Mouse (Mus musculus): ENCODE measurements around the gene Ccdc142. TPM values are rescaled to one million over a fixed set of nuclear protein-coding genes. Genes with fewer than 3 reads are reported as not detected.
A peak's percentile ranks its signal among the peaks of the same experiment; 100 is the strongest.

Gene Ccdc142
- total RNA-seq, 2 experiments from 2014 or later: 6.8 to 7.8 TPM

GRCm38 (mm10) chr6:83151721-83152120, 50.3 kb downstream of the Ccdc142 start:
- DNase-seq (ENCODE audit: extremely low spot score in 1 of 2, low spot score in 2 of 2): no peak
- no peak overlapping the region for H3K27ac ChIP-seq
- intact Hi-C loops (cut with DNase I): no loop called here
- H3K4me3 ChIP-seq: no peak overlapping the region
- TF ChIP-seq CTCF (IDR thresholded peaks at IDR 0.05): no peak

DNA sequence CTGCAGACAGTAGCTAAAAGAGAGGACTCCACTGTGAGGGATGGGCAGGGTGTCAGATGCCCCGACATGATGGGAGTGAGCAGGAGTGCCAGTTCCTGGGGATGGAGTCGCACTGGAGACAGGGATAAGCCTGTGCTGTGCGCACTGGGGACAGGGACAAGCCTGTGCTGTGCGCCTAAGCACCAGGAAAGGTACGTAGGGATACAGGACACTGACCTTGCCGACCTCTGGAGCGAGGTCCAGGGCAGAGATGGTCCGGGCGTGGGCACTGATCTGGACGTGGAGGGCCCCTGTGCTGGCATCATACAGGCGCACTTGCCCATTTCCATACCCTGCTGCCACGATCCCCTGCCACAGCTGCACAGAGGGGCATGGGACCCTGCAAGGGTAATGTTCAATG, 51.6 kb downstream of the Ccdc142 start:
- Histone ChIP-seq H3K27ac (no peak overlapping the region), H3K4me3 (no peak overlapping the region)
- no peak for DNase-seq (ENCODE audit: extremely low spot score in 1 of 2, low spot score in 2 of 2)
- intact Hi-C loops (cut with DNase I): no loop called here
- TF ChIP-seq CTCF (IDR thresholded peaks at IDR 0.05): no peak

GRCm38 (mm10) chr6:83153485-83153884, 52.1 kb downstream of the Ccdc142 start:
- intact Hi-C loops (cut with DNase I): no loop called here
- Histone ChIP-seq H3K27ac (no peak overlapping the region), H3K4me3 (no peak overlapping the region)
- no peak for DNase-seq (ENCODE audit: extremely low spot score in 1 of 2, low spot score in 2 of 2)
- TF ChIP-seq CTCF (IDR thresholded peaks at IDR 0.05): no peak

DNA sequence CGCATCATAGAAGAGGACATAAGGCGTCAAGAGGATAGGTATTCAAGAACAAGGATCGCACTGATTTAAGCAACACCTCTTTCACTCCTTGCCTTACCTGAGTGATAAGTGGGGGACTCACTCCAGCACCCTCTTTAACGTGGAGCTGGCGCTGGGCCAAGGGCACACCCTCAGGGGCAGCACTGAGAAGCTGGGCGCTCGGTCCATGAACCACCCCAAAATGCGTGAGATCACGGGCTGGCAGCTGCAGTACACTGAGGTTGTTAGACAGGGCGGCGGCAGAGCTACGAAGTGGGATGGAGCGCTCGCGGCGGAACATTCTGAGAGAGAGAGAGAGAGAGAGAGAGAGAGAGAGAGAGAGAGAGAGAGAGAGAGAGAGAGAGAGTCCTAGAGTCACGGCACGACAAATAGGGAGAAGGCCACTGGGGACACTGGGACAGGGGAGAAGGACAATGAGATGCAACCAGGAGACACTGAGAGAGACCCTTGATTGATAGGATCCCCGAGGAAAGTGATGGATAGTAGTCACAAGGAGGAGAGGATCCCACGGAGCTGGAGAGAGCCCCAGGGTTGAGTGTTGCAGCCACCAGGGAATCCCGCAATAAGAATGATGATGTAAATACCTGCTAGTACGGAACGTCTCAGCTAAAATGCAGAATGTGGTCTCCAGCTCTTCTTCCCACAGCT, 54.3 kb downstream of the Ccdc142 start:
- TF ChIP-seq CTCF (IDR thresholded peaks at IDR 0.05): no peak
- Histone ChIP-seq H3K4me3 (peak overlapping the region; percentile 72), H3K27ac (peak overlapping the region; percentile 72)
- DNase-seq (ENCODE audit: extremely low spot score in 1 of 2, low spot score in 2 of 2): no peak
- intact Hi-C loops (cut with DNase I): loop anchor here (2.0 kb wide), 2 partner anchors 41 to 159 kb away; partner anchors contain the start of gene Mogs

GRCm38 (mm10) chr6:83156259-83156684, 54.9 kb downstream of the Ccdc142 start, which contains the start of the genes Wdr54 and 1700003E16Rik:
Gene Wdr54, minus strand, starts transcription at chr6:83156397.
Gene 1700003E16Rik, plus strand, starts transcription at chr6:83156404.
- peak within 1 kb of the TSS; percentile 72 for H3K4me3 ChIP-seq
- DNase-seq (ENCODE audit: extremely low spot score in 1 of 2, low spot score in 2 of 2): peak; percentile 77 to 78
- intact Hi-C loops (cut with DNase I): loop anchor here (2.0 kb wide), 2 partner anchors 41 to 159 kb away; partner anchors contain the start of gene Mogs
- peak within 1 kb of the TSS; percentile 72 for H3K27ac ChIP-seq
- TF ChIP-seq CTCF (IDR thresholded peaks at IDR 0.05): no peak

Small RNA genes within 50 kb of the gene (microRNA-seq; reads per million reads assigned to microRNA genes)
- gene Mir3470a: 0 reads per million in 2 experiments

Other genes starting within 250 kb of the Ccdc142 start
- gene Sema4f, start 161.8 kb upstream of the Ccdc142 start, total RNA-seq (2021): 10 to 100 TPM; 39.4 to 40.7 TPM
- not detected for gene M1ap, start 154.7 kb upstream of the Ccdc142 start, total RNA-seq (2021)
- 1 to 10 TPM; 1.4 to 2.1 TPM for gene Dok1, start 68.1 kb upstream of the Ccdc142 start, total RNA-seq (2021)
- 1 to 10 TPM; 2.0 to 3.5 TPM for gene Loxl3, start 67.4 kb upstream of the Ccdc142 start, total RNA-seq (2021)
- gene Aup1, start 47.1 kb upstream of the Ccdc142 start, total RNA-seq (2021): 100 to 1,000 TPM; 130 to 135 TPM
- 10 to 100 TPM; 42.2 to 47.0 TPM for gene Htra2, start 46.3 kb upstream of the Ccdc142 start, total RNA-seq (2021)
- gene Dqx1, start 43.8 kb upstream of the Ccdc142 start, total RNA-seq (2021): under 1 TPM; 0.61 to 0.68 TPM
- not detected for gene Tlx2, start 31.3 kb upstream of the Ccdc142 start, total RNA-seq (2021)
- 10 to 100 TPM; 24.3 to 27.0 TPM for gene Pcgf1, start 23.7 kb upstream of the Ccdc142 start, total RNA-seq (2021)
- 1 to 10 TPM in 1 of 2 experiments, not detected in 1; 1.9 TPM for gene Lbx2, start 15.2 kb upstream of the Ccdc142 start, total RNA-seq (2021)
- gene Gm42688, start within 50 bp of the Ccdc142 start, total RNA-seq (2021): 1 to 10 TPM; 4.6 to 6.9 TPM
- 10 to 100 TPM; 57.5 to 61.7 TPM for gene Mrpl53, start 7.4 kb downstream of the Ccdc142 start, total RNA-seq (2021)
- gene Mogs, start 13.9 kb downstream of the Ccdc142 start, total RNA-seq (2021): 10 to 100 TPM; 28.6 to 29.5 TPM
- 10 to 100 TPM; 42.4 to 42.5 TPM for gene Wbp1, start 20.0 kb downstream of the Ccdc142 start, total RNA-seq (2021)
- 10 to 100 TPM; 19.9 to 22.2 TPM for gene Ino80b, start 23.8 kb downstream of the Ccdc142 start, total RNA-seq (2021)
- 10 to 100 TPM; 87.0 to 97.5 TPM for gene Rtkn, start 33.9 kb downstream of the Ccdc142 start, total RNA-seq (2021)
- gene Wdr54, start 54.8 kb downstream of the Ccdc142 start, total RNA-seq (2021): 10 to 100 TPM; 26.0 to 26.6 TPM
- gene 1700003E16Rik, start 54.8 kb downstream of the Ccdc142 start, total RNA-seq (2021): 10 to 100 TPM; 30.9 to 35.6 TPM
- gene Dctn1, start 64.3 kb downstream of the Ccdc142 start, total RNA-seq (2021): 100 to 1,000 TPM; 369 to 376 TPM
- 1 to 10 TPM in 1 of 2 experiments, under 1 TPM in 1; 0.84 to 1.3 TPM for gene Slc4a5, start 118.2 kb downstream of the Ccdc142 start, total RNA-seq (2021)
- 1 to 10 TPM; 5.7 to 8.1 TPM for gene Mthfd2, start 224.3 kb downstream of the Ccdc142 start, total RNA-seq (2021)
- gene Mob1a, start 224.4 kb downstream of the Ccdc142 start, total RNA-seq (2021): 10 to 100 TPM; 18.9 to 22.0 TPM
- gene Bola3, start 247.5 kb downstream of the Ccdc142 start, total RNA-seq (2021): 10 to 100 TPM; 49.3 to 54.3 TPM

Measured in left cerebral cortex, adult 2 months (tissue).